Mouse (Mus musculus) megakaryocyte, embryonic 14.5 days (primary cell): ENCODE results near the gene Ranbp3l.

Experiments
- FLI1 ChIP-seq: IDR thresholded peaks from 2 replicates; pipeline ENCODE4 v1.6.1; 2012; ENCODE audit warnings: low read length, inconsistent platforms, mixed read lengths
- GATA1 ChIP-seq: IDR thresholded peaks from 3 replicates; pipeline ENCODE4 v1.6.1; 2012; ENCODE audit warnings: mixed read lengths, low read length, inconsistent platforms, borderline replicate concordance

DNA sequence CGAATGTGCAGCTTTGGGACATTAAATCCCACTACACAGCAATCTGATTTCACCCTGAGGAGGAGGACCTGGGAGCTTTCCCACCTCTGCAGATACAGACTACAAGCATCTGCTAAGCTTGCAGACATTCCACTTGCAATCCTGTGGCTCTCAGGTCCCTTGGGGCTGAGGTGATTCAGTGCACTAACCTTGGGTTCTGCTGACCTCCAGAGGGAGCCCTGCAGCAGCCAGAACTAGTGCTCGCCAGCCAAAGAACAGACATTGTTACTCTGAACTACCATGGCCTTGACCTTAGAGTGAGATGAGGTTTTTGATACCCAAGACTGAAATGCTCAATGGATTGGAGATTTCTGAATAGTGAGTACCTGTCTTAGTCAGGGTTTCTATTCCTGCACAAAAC lies 4.4 kb upstream of the Ranbp3l start:
- TF ChIP-seq FLI1 (no peak), GATA1 (no peak)
